Mouse (Mus musculus) A20 (cell line): ENCODE data around the gene Trip10.
"Not testable (repeated sequence)": the region's sequence is repeated elsewhere in the genome, so short reads cannot be mapped to it uniquely, and the experiment has no call there.

Experiments
- DNase-seq: peaks from one replicate; pipeline ENCODE4 v3.0.0-alpha.2; 2011; ENCODE audit warnings: low read depth, low spot score

The Trip10 gene

GRCm38 (mm10) chr17:57264164-57264563 lies 14.9 kb downstream of the Trip10 start:
- DNase-seq = no peak

GRCm38 (mm10) chr17:57264972-57265945 lies 16.0 kb downstream of the Trip10 start:
- no peak for DNase-seq

- no peak for DNase-seq
Measured at GRCm38 (mm10) chr17:57267556-57268126, 18.4 kb downstream of the Trip10 start.

DNA sequence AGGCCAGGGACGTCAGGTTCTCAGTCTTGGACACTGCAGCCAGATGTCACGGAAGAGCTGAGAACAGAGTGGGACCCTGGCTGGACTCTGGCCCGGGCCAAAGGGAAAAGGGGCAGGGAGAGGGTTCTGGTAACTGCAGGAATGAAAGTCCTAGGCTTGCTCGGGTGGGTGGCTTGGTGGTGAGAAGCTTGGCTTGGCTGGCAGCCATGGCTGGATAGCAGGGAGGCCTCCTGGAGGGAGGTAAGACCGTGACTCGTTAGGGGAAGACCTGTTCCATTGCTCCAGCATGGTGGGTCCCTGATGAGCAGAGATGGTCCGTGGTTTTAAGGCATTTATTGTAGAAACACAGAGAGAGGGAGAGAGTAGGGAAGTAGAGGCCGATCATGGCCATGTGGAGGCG lies 22.0 kb downstream of the Trip10 start:
- DNase-seq = no peak

DNA sequence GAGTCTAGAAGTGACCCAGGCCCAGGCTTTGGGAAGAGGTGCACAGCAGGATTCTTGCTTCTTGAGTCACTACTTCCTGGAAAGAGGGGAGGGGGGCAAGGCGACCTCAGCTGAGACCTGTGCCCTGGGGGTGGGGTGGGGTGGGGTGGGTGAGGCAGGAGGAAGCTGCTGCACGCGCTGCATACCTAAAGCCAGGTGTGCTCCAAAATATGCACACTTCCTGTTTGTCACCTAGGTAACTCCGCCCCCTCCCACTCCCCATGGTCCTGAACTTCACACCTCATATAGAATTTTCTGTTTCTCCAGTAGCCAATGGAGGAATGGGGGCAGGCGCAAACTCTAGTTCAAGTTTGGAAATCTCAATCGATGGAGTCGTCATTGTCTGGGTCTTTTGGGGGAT lies 24.6 kb downstream of the Trip10 start:
- peak; percentile 25 for DNase-seq

GRCm38 (mm10) chr17:57274686-57275085 lies 25.4 kb downstream of the Trip10 start:
- DNase-seq = no peak

DNA sequence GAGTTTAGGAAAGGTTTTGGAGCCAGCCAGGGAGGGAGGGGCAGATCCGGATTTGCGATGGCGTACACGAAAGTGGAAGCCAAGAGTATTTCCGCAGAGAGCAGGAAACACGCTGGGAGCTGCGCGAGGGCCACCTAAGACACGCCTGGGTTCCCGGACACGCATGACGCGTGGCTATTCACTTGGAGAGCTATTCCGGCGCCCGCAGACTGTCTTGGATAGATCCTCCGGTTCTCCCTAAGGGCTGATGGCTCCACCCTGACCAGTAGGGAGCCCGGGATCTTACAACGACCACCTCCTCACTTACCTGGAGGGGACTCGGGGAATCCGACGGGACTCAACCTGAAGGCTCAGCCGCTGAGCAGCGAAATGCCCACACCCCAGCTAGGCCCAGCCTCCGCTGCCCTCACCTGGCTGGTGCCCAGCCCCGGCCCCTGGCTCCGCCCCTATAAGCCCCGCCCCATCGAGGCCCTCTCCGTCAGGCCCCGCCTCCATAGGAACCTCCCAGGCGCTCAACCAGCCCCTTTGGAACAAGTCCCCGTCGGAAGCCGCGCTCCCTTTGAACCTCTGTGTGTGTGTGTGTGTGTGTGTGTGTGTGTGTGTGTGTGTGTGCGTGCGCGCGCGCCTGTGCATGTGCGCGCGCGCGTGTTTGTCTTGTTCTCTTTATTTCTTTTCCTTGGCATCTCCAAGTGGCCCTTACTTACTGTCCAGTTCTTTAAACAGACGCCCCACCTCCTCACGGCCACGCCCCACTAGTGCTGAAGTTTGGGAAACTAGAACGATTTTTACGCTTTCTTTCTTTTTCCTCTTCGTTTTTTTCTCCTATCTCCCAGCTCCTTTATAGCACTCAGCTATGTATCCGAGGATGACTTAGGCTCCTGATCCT lies 26.1 kb downstream of the Trip10 start:
- DNase-seq = peak; percentile 92

DNA sequence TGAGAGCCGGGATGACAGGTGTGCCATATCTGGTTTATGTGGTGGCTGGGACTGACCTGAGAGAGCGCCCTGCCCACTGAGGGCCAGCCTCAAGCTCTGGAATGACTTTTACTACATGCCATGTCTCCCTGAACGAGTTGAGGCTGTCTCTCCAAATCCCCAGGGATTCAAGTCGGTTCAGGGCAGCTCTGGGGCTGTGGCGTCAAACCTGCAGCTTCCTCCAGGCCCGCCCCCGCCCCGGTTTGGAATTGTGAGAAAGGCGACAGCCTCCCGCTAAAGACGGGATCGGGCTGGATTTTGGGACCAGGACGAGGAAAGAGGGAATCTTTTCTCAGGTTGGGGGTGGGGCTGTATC lies 26.7 kb downstream of the Trip10 start:
- DNase-seq = no peak

DNA sequence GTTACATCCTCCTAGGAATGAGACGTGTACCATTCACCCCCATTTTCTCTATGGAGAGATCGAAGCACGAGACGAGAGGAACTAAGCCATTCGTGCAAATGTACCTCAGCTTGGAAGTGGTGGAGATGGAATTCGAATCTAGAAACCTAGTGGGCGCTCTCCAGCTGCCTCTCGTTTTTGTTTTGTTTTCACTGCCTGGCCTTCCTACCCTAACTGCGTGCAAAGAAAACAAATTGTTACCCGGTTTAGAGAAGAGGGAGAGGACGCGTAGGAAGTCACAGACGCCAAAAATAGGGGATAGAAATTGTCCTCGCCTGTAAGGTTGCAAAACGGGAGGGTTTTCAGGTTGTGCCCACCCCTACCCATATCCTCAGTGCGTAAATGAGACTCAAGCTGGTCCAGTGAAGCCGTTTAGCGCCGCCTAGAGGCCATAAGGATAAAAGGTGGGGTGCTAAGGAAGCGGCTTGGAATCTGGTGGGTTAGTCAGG lies 27.4 kb downstream of the Trip10 start:
- peak; percentile 92 for DNase-seq

- not testable (repeated sequence) for DNase-seq
Measured at GRCm38 (mm10) chr17:57277598-57278261, 28.5 kb downstream of the Trip10 start.

GRCm38 (mm10) chr17:57278537-57278936 lies 29.3 kb downstream of the Trip10 start:
- DNase-seq = no peak

GRCm38 (mm10) chr17:57278943-57279590 lies 29.8 kb downstream of the Trip10 start, which contains the start of gene Vav1:
Vav1 (plus strand) TSS chr17:57279100.
- DNase-seq = peak; percentile 94

DNA sequence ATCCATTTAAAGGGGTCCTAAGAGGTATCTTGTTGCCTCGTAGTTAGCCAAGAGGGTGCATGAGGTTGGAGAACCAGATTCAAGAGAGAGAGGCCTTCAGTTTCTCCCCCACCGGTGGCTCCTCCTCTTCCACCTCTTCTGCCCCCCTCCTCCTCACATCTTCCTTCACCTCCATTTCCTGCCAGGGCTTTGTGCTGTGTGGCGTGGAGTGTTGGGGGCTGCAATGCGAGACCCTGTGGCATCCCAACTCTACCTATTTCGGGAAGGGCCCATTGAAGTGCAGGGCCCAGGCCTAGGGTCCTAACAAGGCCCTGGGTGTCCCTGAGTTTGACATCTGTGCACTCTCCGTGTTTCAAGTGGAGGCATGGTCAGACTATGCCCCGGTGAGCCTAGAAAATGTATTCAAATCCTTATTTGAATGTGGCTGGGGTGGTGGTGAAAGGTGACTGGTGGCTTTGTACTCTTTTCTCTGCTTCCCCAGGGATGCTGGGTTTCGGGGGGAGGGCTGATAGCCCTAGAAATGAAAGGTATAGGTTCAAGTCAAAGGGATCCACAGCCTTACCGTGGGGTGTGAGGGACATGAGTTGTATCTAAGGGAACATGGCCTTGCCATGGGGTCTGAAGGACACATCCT lies 30.5 kb downstream of the Trip10 start:
- DNase-seq = peak; percentile 87

GRCm38 (mm10) chr17:57280411-57280810 lies 31.2 kb downstream of the Trip10 start:
- DNase-seq = peak; percentile 49

- DNase-seq = peak; percentile 29
Measured at GRCm38 (mm10) chr17:57283906-57284305, 34.7 kb downstream of the Trip10 start.

GRCm38 (mm10) chr17:57285077-57285476 lies 35.8 kb downstream of the Trip10 start:
- peak; percentile 83 for DNase-seq

GRCm38 (mm10) chr17:57286718-57287355 lies 37.6 kb downstream of the Trip10 start:
- DNase-seq = no peak

DNA sequence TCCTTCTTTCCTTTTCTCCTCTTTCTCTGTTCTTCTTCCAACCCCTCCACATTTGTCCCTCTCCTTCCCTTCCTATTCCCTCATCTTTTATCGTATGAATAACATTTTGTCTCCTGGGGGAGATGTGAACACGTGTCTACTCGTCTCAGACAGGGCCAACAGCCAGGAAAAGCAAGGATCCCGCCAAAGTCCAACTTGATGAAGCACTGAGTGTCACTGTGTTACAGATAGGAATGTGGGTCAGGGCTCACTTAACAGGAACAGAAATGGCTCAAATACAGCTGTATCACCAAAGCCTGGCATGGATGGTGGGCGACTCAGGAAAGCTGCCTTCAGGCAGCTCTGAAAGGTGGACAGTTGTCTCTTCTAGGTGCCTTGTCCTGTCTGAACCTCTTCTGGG lies 40.0 kb downstream of the Trip10 start:
- DNase-seq = no peak

GRCm38 (mm10) chr17:57290001-57290670 lies 40.9 kb downstream of the Trip10 start:
- DNase-seq = no peak
